ENCODE assay signal across 10 mouse cellular contexts in genomic region chr1:132010632-132011501, GRCm38 (mm10). TPM values are rescaled to one million over a fixed set of nuclear protein-coding genes. Genes with fewer than 3 reads are reported as not detected.
A peak's percentile ranks its signal among the peaks of the same experiment; 100 is the strongest.
DNase-seq lines count a peak whose midpoint lies in the region; ATAC-seq and TF ChIP-seq lines count a peak whose summit lies in the region.
"Had no signal": no experiment of that assay in that cellular context is flagged by ENCODE, and none has a peak within 500 bp of the region (broad histone marks: within the 10 kb centered on the region; RNA-seq: fewer than 3 reads in every experiment).

No protein-coding gene starts in this region.

- no peak for ATAC-seq in neural tube, embryonic 15.5 days (ENCODE audit: low FRiP score)

- no peak overlapping the region for H3K4me2 ChIP-seq in neural tube, embryonic 15.5 days
- H3K4me2 ChIP-seq: neural tube, embryonic 13.5 days had no signal

- no peak overlapping the region for H3K4me3 ChIP-seq in left cerebral cortex, adult 2 months
- H3K4me3 ChIP-seq in brown adipose tissue, adult 24 weeks (ENCODE audit: insufficient read depth, low read depth, low read length), result peak overlapping the region; percentile 30
- H3K4me3 ChIP-seq in macrophage (ENCODE audit: inconsistent target), result peak overlapping the region; percentile 19; the same call in 1 of the 2 replicates
- no peak overlapping the region for H3K4me3 ChIP-seq in neural tube, embryonic 15.5 days (replicated peaks)
- H3K4me3 ChIP-seq: neural tube, embryonic 13.5 days had no signal

- H3K27me3 ChIP-seq in neural tube, embryonic 15.5 days (replicated peaks), result no peaks in the 10 kb centered on the region
- H3K27me3 ChIP-seq: neural tube, embryonic 13.5 days had no signal

- DNase-seq in left cerebral cortex, adult 2 months (ENCODE audit: extremely low spot score in 1 of 2, low spot score in 2 of 2), result no peak
- no peak for DNase-seq in left cerebral cortex, postnatal 36 days (ENCODE audit: low spot score in 2 of 2)
- peak; percentile 30 for DNase-seq in thymus, postnatal 10 days (ENCODE audit: low spot score in 2 of 2)
- no peak for DNase-seq in cerebellum, adult 8-10 months
- no peak for DNase-seq in urinary bladder, postnatal 36 days (ENCODE audit: low spot score in 2 of 2)

- 13% methylated on average over 17 of the region's 17 CpGs for WGBS in macrophage (ENCODE audit: missing documents)
- 93% methylated on average over 17 of the region's 17 CpGs for WGBS in neural tube, embryonic 15.5 days

- H3K27ac ChIP-seq in left cerebral cortex, adult 2 months, result peak overlapping the region; percentile 7; the same call in 1 of the 2 replicates
- H3K27ac ChIP-seq in brown adipose tissue, adult 24 weeks (replicated peaks; ENCODE audit: low read depth, low read length), result peak overlapping the region; percentile 41
- peak overlapping the region; percentile 55 for H3K27ac ChIP-seq in macrophage
- no peak overlapping the region for H3K27ac ChIP-seq in neural tube, embryonic 15.5 days (replicated peaks)
- H3K27ac ChIP-seq: neural tube, embryonic 13.5 days had no signal

- H3K9ac ChIP-seq in neural tube, embryonic 15.5 days (replicated peaks), result no peak overlapping the region
- H3K9ac ChIP-seq: neural tube, embryonic 13.5 days had no signal

- intact Hi-C loops in left cerebral cortex, adult 2 months (cut with DNase I), result no loop called here
- intact Hi-C loops in left cerebral cortex, postnatal 36 days (cut with DNase I), result no loop called here

- H3K9me3 ChIP-seq in neural tube, embryonic 15.5 days (replicated peaks), result no peaks in the 10 kb centered on the region
- H3K9me3 ChIP-seq: neural tube, embryonic 13.5 days had no signal

- peaks cover 12% of the 10 kb centered on the region; the same call in 1 of the 2 replicates for H3K36me3 ChIP-seq in macrophage (ENCODE audit: inconsistent target)
- H3K36me3 ChIP-seq in neural tube, embryonic 15.5 days, result peaks cover 10% of the 10 kb centered on the region; the same call in 1 of the 2 replicates

- TF ChIP-seq CTCF in left cerebral cortex, adult 2 months (IDR thresholded peaks at IDR 0.05), result no peak

- peaks cover 29% of the 10 kb centered on the region for H3K4me1 ChIP-seq in brown adipose tissue, adult 24 weeks (ENCODE audit: control insufficient read depth, insufficient read depth, insufficient read length, low read length)
- peaks cover 30% of the 10 kb centered on the region for H3K4me1 ChIP-seq in neural tube, embryonic 15.5 days

- H3K79me2 ChIP-seq in macrophage (ENCODE audit: inconsistent target), result peaks cover 70% of the 10 kb centered on the region

RNA-seq across cellular contexts. Expression of gene Elk4, which starts 3.5 kb away (rescaled TPM):
- total RNA-seq in left cerebral cortex, adult 2 months (2021), result 10 to 100 TPM; 55.7 to 57.8 TPM
- 10 to 100 TPM; 48.7 to 54.6 TPM for total RNA-seq in left cerebral cortex, postnatal 36 days (2021)
- polyA plus RNA-seq in brown adipose tissue, adult 24 weeks (2012; ENCODE audit: insufficient read depth, insufficient read length, missing spikeins), result 38.8 and 47.3 TPM in 2 replicates
- total RNA-seq in macrophage (2018; cell fraction: chromatin; rRNA removed), result 100 to 1,000 TPM in 23 of 26 experiments, 10 to 100 TPM in 3; 77.4 to 155 (median 127) TPM
- total RNA-seq in macrophage (2018; cell fraction: cytosol; rRNA removed), result 10 to 100 TPM; 47.1 to 67.2 (median 56.3) TPM
- 100 to 1,000 TPM in 23 of 26 experiments, 10 to 100 TPM in 3; 91.4 to 149 (median 115) TPM for total RNA-seq in macrophage (2018; cell fraction: nucleus; rRNA removed)
- 17.7 to 25.3 TPM (median 23.4 TPM) in 3 replicates for polyA plus RNA-seq in macrophage (2018)
- 8.0 and 15.4 TPM in 2 replicates for polyA plus RNA-seq in neural tube, embryonic 15.5 days (2015; fragmentation: Nextera tagmentation; extraction: Ambion mirVana)

RNA-seq across cellular contexts. Expression of gene Slc45a3, which starts 48.1 kb away (rescaled TPM):
- under 1 TPM; 0.48 to 0.68 TPM for total RNA-seq in left cerebral cortex, adult 2 months (2021)
- 1 to 10 TPM; 1.0 to 1.4 TPM for total RNA-seq in left cerebral cortex, postnatal 36 days (2021)
- polyA plus RNA-seq in brown adipose tissue, adult 24 weeks (2012; ENCODE audit: insufficient read depth, insufficient read length, missing spikeins), result 0.44 TPM in 1 of 2 replicates, not detected in the other
- 1 to 10 TPM in 4 of 26 experiments, under 1 TPM in 9, not detected in 13; 0.23 to 4.6 (median 0.77) TPM for total RNA-seq in macrophage (2018; cell fraction: chromatin; rRNA removed)
- total RNA-seq in macrophage (2018; cell fraction: cytosol; rRNA removed), result 1 to 10 TPM in 5 of 26 experiments, under 1 TPM in 21; 0.07 to 2.1 (median 0.38) TPM
- total RNA-seq in macrophage (2018; cell fraction: nucleus; rRNA removed), result 1 to 10 TPM in 4 of 26 experiments, under 1 TPM in 15, not detected in 7; 0.14 to 5.3 (median 0.48) TPM
- polyA plus RNA-seq in macrophage (2018), result 0.39 to 2.0 TPM (median 0.70 TPM) in 3 replicates
- polyA plus RNA-seq in neural tube, embryonic 15.5 days (2015; fragmentation: Nextera tagmentation; extraction: Ambion mirVana), result 2.0 and 3.0 TPM in 2 replicates

RNA-seq across cellular contexts. Expression of gene Mfsd4a, which starts 57.0 kb away (rescaled TPM):
- total RNA-seq in left cerebral cortex, adult 2 months (2021), result 10 to 100 TPM; 80.0 to 85.2 TPM
- 100 to 1,000 TPM in 1 of 2 experiments, 10 to 100 TPM in 1; 77.5 to 101 TPM for total RNA-seq in left cerebral cortex, postnatal 36 days (2021)
- 0.44 and 1.8 TPM in 2 replicates for polyA plus RNA-seq in brown adipose tissue, adult 24 weeks (2012; ENCODE audit: insufficient read depth, insufficient read length, missing spikeins)
- under 1 TPM in 1 of 26 experiments, not detected in 25; 0.28 TPM for total RNA-seq in macrophage (2018; cell fraction: chromatin; rRNA removed)
- under 1 TPM in 11 of 26 experiments, not detected in 15; 0.03 to 0.15 (median 0.07) TPM for total RNA-seq in macrophage (2018; cell fraction: cytosol; rRNA removed)
- under 1 TPM in 2 of 26 experiments, not detected in 24; 0.18 to 0.20 TPM for total RNA-seq in macrophage (2018; cell fraction: nucleus; rRNA removed)
- 0.13 TPM in 1 of 3 replicates, not detected in the others for polyA plus RNA-seq in macrophage (2018)
- polyA plus RNA-seq in neural tube, embryonic 15.5 days (2015; fragmentation: Nextera tagmentation; extraction: Ambion mirVana), result 7.8 TPM in 2 replicates
- polyA plus RNA-seq: erythroblast, embryonic 14.5 days had no signal

Comparison
In these comparisons a context has a peak if more than half of its experiments do, and no peak if none do; other contexts are left out.
1. DNase-seq: peak in thymus, postnatal 10 days (2 of 2); none in left cerebral cortex, adult 2 months (0 of 2), left cerebral cortex, postnatal 36 days (0 of 2), cerebellum, adult 8-10 months (single experiment) and urinary bladder, postnatal 36 days (0 of 2).
2. H3K4me3 ChIP-seq: peak in brown adipose tissue, adult 24 weeks (single experiment) and macrophage (single experiment); none in left cerebral cortex, adult 2 months (single experiment) and neural tube, embryonic 15.5 days (single experiment).